Mouse (Mus musculus) 416B (cell line): ENCODE data around the gene Gpr33.

Experiments used
- DNase-seq: peaks from one replicate; pipeline ENCODE4 v3.0.0; 2011; ENCODE audit warnings: low read depth

Gpr33 gene

GRCm38 (mm10) chr12:52027963-52028362 lies at the start of gene Gpr33:
TSS of gene Gpr33 (minus strand) at chr12:52028063.
- no peak for DNase-seq

GRCm38 (mm10) chr12:52049324-52049723 lies 21.5 kb upstream of the Gpr33 start:
- DNase-seq, result peak; percentile 84

- no peak for DNase-seq
These were observed 18.5 kb upstream of the Gpr33 start for GRCm38 (mm10) chr12:52046371-52046770.

GRCm38 (mm10) chr12:52042818-52043336 lies 15.0 kb upstream of the Gpr33 start:
- DNase-seq, result no peak

- peak; percentile 56 for DNase-seq
These were observed 10.5 kb upstream of the Gpr33 start for GRCm38 (mm10) chr12:52038352-52038751.

- no peak for DNase-seq
These were observed 7.1 kb upstream of the Gpr33 start for GRCm38 (mm10) chr12:52034956-52035355.

GRCm38 (mm10) chr12:52032276-52032675 lies 4.4 kb upstream of the Gpr33 start:
- DNase-seq, result no peak

GRCm38 (mm10) chr12:52014494-52015029 lies 13.3 kb downstream of the Gpr33 start:
- DNase-seq, result no peak

GRCm38 (mm10) chr12:52014044-52014443 lies 13.8 kb downstream of the Gpr33 start:
- no peak for DNase-seq

GRCm38 (mm10) chr12:52013274-52013673 lies 14.6 kb downstream of the Gpr33 start:
- DNase-seq, result no peak

- DNase-seq, result no peak
These were observed 15.7 kb downstream of the Gpr33 start for GRCm38 (mm10) chr12:52012159-52012558.

- DNase-seq, result peak; percentile 52
These were observed 17.3 kb downstream of the Gpr33 start for GRCm38 (mm10) chr12:52010630-52010961.

- no peak for DNase-seq
These were observed 17.8 kb downstream of the Gpr33 start for GRCm38 (mm10) chr12:52009928-52010629.

- DNase-seq, result no peak
These were observed 21.2 kb downstream of the Gpr33 start for GRCm38 (mm10) chr12:52006633-52006994.

- DNase-seq, result peak; percentile 92
These were observed 21.8 kb downstream of the Gpr33 start, which contains the start of gene Dtd2 for GRCm38 (mm10) chr12:52005877-52006632. TSS of gene Dtd2 (minus strand) at chr12:52006501.

GRCm38 (mm10) chr12:52002746-52003145 lies 25.1 kb downstream of the Gpr33 start:
- DNase-seq, result peak; percentile 25

- peak; percentile 83 for DNase-seq
These were observed 26.3 kb downstream of the Gpr33 start for GRCm38 (mm10) chr12:52001544-52001943.

GRCm38 (mm10) chr12:51998366-51998932 lies 29.4 kb downstream of the Gpr33 start:
- peak; percentile 88 for DNase-seq

- no peak for DNase-seq
These were observed 31.9 kb downstream of the Gpr33 start for GRCm38 (mm10) chr12:51995738-51996536.

- no peak for DNase-seq
These were observed 37.2 kb downstream of the Gpr33 start for GRCm38 (mm10) chr12:51990629-51991028.

- DNase-seq, result peak; percentile 29
These were observed 39.3 kb downstream of the Gpr33 start for GRCm38 (mm10) chr12:51988536-51988935.

- peak; percentile 12 for DNase-seq
These were observed 42.0 kb downstream of the Gpr33 start for GRCm38 (mm10) chr12:51985826-51986225.
